11 mouse cellular contexts compared by ENCODE assay signal in the genomic region with DNA sequence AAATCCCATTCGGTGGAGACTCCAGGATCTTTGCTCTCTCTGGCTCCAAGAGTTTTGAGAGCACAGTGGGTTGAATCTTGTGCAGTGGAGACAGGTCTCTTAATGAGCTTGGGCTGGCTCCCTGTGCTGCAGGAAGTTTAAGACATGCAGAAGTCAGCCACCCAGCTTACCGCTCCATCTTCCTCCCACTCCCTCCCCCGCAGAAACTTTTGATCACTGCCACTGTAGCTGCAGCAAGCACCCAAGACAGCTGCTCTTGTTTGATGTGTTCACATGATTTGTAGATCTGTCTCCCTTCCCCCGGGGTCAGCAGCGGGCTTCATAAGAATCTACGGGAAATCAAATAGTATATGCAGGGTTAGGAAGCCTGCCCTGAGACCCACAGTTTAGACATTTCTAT. TPM values are rescaled to one million over a fixed set of nuclear protein-coding genes. Genes with fewer than 3 reads are reported as not detected.
A peak's percentile ranks its signal among the peaks of the same experiment; 100 is the strongest.
DNase-seq lines count a peak whose midpoint lies in the region; ATAC-seq and TF ChIP-seq lines count a peak whose summit lies in the region.
"Had no signal": no experiment of that assay in that cellular context is flagged by ENCODE, and none has a peak within 500 bp of the region (broad histone marks: within the 10 kb centered on the region; RNA-seq: fewer than 3 reads in every experiment).

No protein-coding gene starts in this region.

- H3K27me3 ChIP-seq in heart, postnatal 0 days (ENCODE audit: control insufficient read depth, insufficient read depth, low read length): no peaks in the 10 kb centered on the region
- H3K27me3 ChIP-seq in hindbrain, embryonic 12.5 days: no peaks in the 10 kb centered on the region
- H3K27me3 ChIP-seq: stomach, embryonic 15.5 days had no signal

- intact Hi-C loops in left cerebral cortex, postnatal 36 days (cut with DNase I): no loop called here

- 55% methylated on average over 6 of the region's 6 CpGs for WGBS in heart, postnatal 0 days
- 42% methylated on average over 6 of the region's 6 CpGs for WGBS in hindbrain, embryonic 12.5 days

- no peak overlapping the region for H3K4me3 ChIP-seq in heart, postnatal 0 days (ENCODE audit: low read depth, low read length)
- no peak overlapping the region for H3K4me3 ChIP-seq in hindbrain, embryonic 12.5 days
- H3K4me3 ChIP-seq: stomach, embryonic 15.5 days had no signal

- H3K36me3 ChIP-seq in heart, postnatal 0 days (replicated peaks; ENCODE audit: control insufficient read depth, insufficient read depth, low read length): peaks cover 12% of the 10 kb centered on the region
- peaks cover 31% of the 10 kb centered on the region for H3K36me3 ChIP-seq in hindbrain, embryonic 12.5 days
- H3K36me3 ChIP-seq: G1E had no signal

- H3K4me2 ChIP-seq in heart, postnatal 0 days (ENCODE audit: low read depth, low read length): no peak overlapping the region
- H3K4me2 ChIP-seq in hindbrain, embryonic 12.5 days (replicated peaks): no peak overlapping the region
- H3K4me2 ChIP-seq: stomach, embryonic 15.5 days had no signal

- H3K27ac ChIP-seq in heart, postnatal 0 days (ENCODE audit: low read depth): 0 out of 2 replicates have a peak overlapping the region, but pooled peaks have one; percentile 32
- H3K27ac ChIP-seq in hindbrain, embryonic 12.5 days: peak overlapping the region; percentile 71
- H3K27ac ChIP-seq: stomach, embryonic 15.5 days had no signal

- H3K4me1 ChIP-seq in heart, postnatal 0 days (ENCODE audit: control insufficient read depth, insufficient read depth): 0 out of 2 replicates have a peak, but pooled peaks cover 10% of the 10 kb centered on the region
- H3K4me1 ChIP-seq in hindbrain, embryonic 12.5 days: peaks cover 22% of the 10 kb centered on the region
- H3K4me1 ChIP-seq: stomach, embryonic 15.5 days had no signal

- no peak for ATAC-seq in heart, postnatal 0 days (ENCODE audit: insufficient read depth, low read depth)
- ATAC-seq in CD4-positive, CD25-positive, alpha-beta regulatory T cell, adult 4 months: peak; percentile 83
- no peak for ATAC-seq in hindbrain, embryonic 12.5 days (ENCODE audit: low FRiP score)

- no peak for DNase-seq in heart, postnatal 0 days (ENCODE audit: low spot score)
- no peak for DNase-seq in heart, postnatal 4 days
- peak; percentile 85 for DNase-seq in naive thymus-derived CD4-positive, alpha-beta T cell, adult 2 months (ENCODE audit: low read depth)
- no peak for DNase-seq in urinary bladder, adult 2 months (ENCODE audit: low spot score)
- no peak for DNase-seq in left cerebral cortex, postnatal 36 days (ENCODE audit: low spot score in 2 of 2)
- DNase-seq in layer of hippocampus, postnatal 36 days: no peak

- TF ChIP-seq CTCF in heart, postnatal 0 days (IDR thresholded peaks at IDR 0.05; ENCODE audit: low read depth): no peak

- no peak overlapping the region for H3K9ac ChIP-seq in heart, postnatal 0 days (replicated peaks; ENCODE audit: low read depth, low read length)
- no peak overlapping the region for H3K9ac ChIP-seq in hindbrain, embryonic 12.5 days
- H3K9ac ChIP-seq: stomach, embryonic 15.5 days had no signal

- H3K9me3 ChIP-seq in heart, postnatal 0 days (replicated peaks; ENCODE audit: control insufficient read depth, low read length): no peaks in the 10 kb centered on the region
- no peaks in the 10 kb centered on the region for H3K9me3 ChIP-seq in hindbrain, embryonic 12.5 days (replicated peaks)
- H3K9me3 ChIP-seq: G1E; stomach, embryonic 15.5 days had no signal

- TF ChIP-seq EP300 in heart, postnatal 0 days (IDR thresholded peaks at IDR 0.05; ENCODE audit: low read depth): no peak

RNA-seq across cellular contexts. Expression of gene Gja10, which starts 42.3 kb away (rescaled TPM):
- total RNA-seq in heart, postnatal 0 days (2014; rRNA removed; ENCODE audit: low replicate concordance): not detected in 2 replicates
- polyA plus RNA-seq in heart, postnatal 0 days (2015; fragmentation: Nextera tagmentation; extraction: Ambion mirVana): not detected in 2 replicates
- not detected for total RNA-seq in heart, postnatal 4 days (2021)
- polyA plus RNA-seq in CD4-positive, CD25-positive, alpha-beta regulatory T cell, adult 4 months (2017; shearing (Covaris generic)): under 1 TPM in 1 of 2 experiments, not detected in 1; 0.33 TPM
- polyA plus RNA-seq in hindbrain, embryonic 12.5 days (2016; fragmentation: Nextera tagmentation; extraction: Ambion mirVana): not detected in 2 replicates
- not detected in 2 replicates for polyA plus RNA-seq in urinary bladder, adult 2 months (2012; rRNA removed)
- total RNA-seq in left cerebral cortex, postnatal 36 days (2021): not detected
- total RNA-seq in layer of hippocampus, postnatal 36 days (2021): not detected
- total RNA-seq: G1E had no signal
- polyA plus RNA-seq: G1E; limb, embryonic 14.5 days; stomach, embryonic 15.5 days had no signal

RNA-seq across cellular contexts. Expression of gene Casp8ap2, which starts 55.0 kb away (rescaled TPM):
- total RNA-seq in heart, postnatal 0 days (2014; rRNA removed; ENCODE audit: low replicate concordance): 3.0 and 3.4 TPM in 2 replicates
- polyA plus RNA-seq in heart, postnatal 0 days (2015; fragmentation: Nextera tagmentation; extraction: Ambion mirVana): 16.4 and 17.0 TPM in 2 replicates
- 10 to 100 TPM; 10.5 to 11.9 TPM for total RNA-seq in heart, postnatal 4 days (2021)
- 10 to 100 TPM; 38.5 to 46.1 TPM for polyA plus RNA-seq in CD4-positive, CD25-positive, alpha-beta regulatory T cell, adult 4 months (2017; shearing (Covaris generic))
- 51.4 and 55.9 TPM in 2 replicates for polyA plus RNA-seq in hindbrain, embryonic 12.5 days (2016; fragmentation: Nextera tagmentation; extraction: Ambion mirVana)
- polyA plus RNA-seq in urinary bladder, adult 2 months (2012; rRNA removed): 4.5 TPM in 2 replicates
- 10 to 100 TPM in 1 of 2 experiments, 1 to 10 TPM in 1; 8.4 to 11.7 TPM for total RNA-seq in left cerebral cortex, postnatal 36 days (2021)
- total RNA-seq in layer of hippocampus, postnatal 36 days (2021): 10 to 100 TPM; 11.8 to 11.9 TPM
